Mouse (Mus musculus) layer of hippocampus, postnatal 25 days (tissue): ENCODE measurements at regions not wholly inside any gene's neighbourhood (a gene's known extent, or its start where the extent isn't known, plus 50 kb on each side); places are given as distances from the start of the nearest gene placed in this dataset.

Source experiments
- DNase-seq, 2 experiments: peaks; one replicate each; pipeline ENCODE4 v3.0.0; 2022; ENCODE audit warnings: mixed read lengths in 2 of 2, low spot score in 1 of 2; ENCODE audit errors: extremely low spot score in 1 of 2

DNA sequence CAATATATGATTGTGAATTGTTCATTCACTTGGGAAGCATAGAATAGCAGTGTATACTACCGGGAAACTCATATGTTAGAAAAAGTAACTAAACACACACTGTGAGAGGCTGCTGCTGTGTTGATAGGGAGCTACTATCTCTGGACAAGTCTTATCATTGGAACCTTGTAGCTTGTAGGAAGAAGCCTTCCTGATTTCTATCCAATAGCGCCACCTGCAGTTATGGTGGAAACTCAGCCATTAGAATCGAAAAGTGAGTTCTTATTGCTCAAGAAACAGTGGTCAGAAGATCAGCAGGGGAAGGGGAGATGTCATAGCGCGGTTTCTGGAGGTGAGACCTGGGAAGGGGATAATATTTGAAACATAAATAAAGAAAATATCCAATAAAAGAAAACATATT lies 1245.1 kb upstream of the Cdh6 start:
- DNase-seq = peak; percentile 9 to 47

DNA sequence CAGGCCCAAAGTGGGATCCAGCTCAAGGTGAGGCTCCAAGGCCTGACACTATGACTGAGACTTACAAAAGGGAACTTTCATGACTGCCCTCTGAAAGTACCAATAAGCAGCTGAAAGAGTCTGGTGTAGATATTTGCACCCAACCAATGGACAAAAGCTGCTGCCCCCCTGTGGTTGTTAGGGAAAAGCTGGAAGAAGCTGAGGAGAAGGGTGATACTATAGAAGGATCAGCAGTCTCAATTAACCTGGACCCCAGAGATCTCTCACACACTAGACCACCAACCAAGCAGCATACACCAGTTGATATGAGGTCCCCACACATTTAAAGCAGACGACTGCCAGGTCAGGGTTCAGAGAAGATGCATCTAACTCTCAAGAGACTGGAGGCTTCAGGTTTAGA lies 1211.9 kb upstream of the Cdh6 start:
- DNase-seq = no peak

DNA sequence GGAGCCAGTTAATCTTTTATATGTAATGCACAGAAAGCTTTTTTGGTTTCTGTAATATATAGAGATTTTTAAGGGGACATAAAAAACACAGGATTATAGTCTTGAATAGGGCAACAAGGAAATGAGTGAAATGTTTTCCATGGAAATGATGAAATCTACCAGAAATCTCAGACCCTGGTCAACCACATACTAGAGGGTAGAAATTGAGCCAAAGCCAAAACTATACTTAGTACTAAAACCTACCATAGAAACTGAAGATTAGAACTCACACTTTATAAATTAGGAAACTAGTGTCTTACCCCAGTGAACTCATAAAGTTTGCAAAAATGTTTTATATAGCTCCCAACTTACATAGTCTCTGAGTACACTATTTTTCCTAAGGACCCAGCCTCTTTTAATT lies 1204.9 kb upstream of the Cdh6 start:
- no peak for DNase-seq
